Mouse (Mus musculus) bone marrow macrophage, adult 2 months (primary cell): ENCODE measurements around the gene Abca17.

ENCODE experiments used
- CTCF ChIP-seq: IDR thresholded peaks from 2 replicates; pipeline ENCODE4 v1.5.1; 2012; ENCODE audit warnings: low read depth, mild to moderate bottlenecking, low read length, moderate library complexity
- POLR2A ChIP-seq: IDR thresholded peaks from 2 replicates; pipeline ENCODE4 v1.6.1; 2012; ENCODE audit warnings: mild to moderate bottlenecking, low read depth, low read length, borderline replicate concordance

- TF ChIP-seq CTCF = no peak
- no peak for TF ChIP-seq POLR2A
Observed at GRCm38 (mm10) chr17:24361291-24361690, 10.4 kb upstream of the Abca17 start.
